Mouse (Mus musculus) ES-E14 (cell line): ENCODE data around the gene Sumf1.

ENCODE experiments used
- CHD2 ChIP-seq: IDR thresholded peaks from 2 replicates; pipeline ENCODE4 v1.6.1; 2014; ENCODE audit warnings: mild to moderate bottlenecking, low read depth, low read length, inconsistent platforms
- MAFK ChIP-seq: IDR thresholded peaks from 2 replicates; pipeline ENCODE4 v1.6.1; 2014; ENCODE audit warnings: mild to moderate bottlenecking, low read depth, low read length, inconsistent platforms; ENCODE audit not compliant: insufficient read depth
- ZC3H11A ChIP-seq: IDR thresholded peaks from 2 replicates; pipeline ENCODE4 v1.6.1; 2012; ENCODE audit warnings: low read depth, mild to moderate bottlenecking, inconsistent platforms, low read length, borderline replicate concordance
- ZNF384 ChIP-seq: IDR thresholded peaks from 2 replicates; pipeline ENCODE4 v1.6.1; 2012; ENCODE audit warnings: low read depth, low read length, inconsistent platforms

DNA sequence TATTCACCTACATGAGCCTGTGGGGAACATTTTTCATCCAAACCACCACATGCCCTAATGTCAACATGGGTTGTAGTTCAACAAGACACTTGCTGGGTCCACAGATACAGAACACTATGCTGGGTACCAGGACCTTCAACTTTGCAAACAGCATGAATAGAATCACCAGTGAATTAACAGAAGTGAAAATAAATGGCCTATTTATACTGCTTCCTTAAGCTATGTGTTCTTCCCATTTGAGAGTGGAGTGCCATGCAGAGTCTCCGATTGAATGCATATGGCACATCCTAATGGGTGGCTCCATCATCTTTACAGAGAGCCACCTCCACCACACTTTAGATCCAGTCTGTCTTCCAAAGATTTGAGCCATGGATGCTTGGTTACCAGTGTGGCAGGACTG lies 5.3 kb upstream of the Sumf1 start:
- TF ChIP-seq MAFK, result no peak
- TF ChIP-seq ZNF384, result no peak
- TF ChIP-seq CHD2, result no peak
- no peak for TF ChIP-seq ZC3H11A
